Mouse (Mus musculus): ENCODE data around the gene Usp2. TPM values are rescaled to one million over a fixed set of nuclear protein-coding genes. Genes with fewer than 3 reads are reported as not detected.
"Not testable (repeated sequence)": the region's sequence is repeated elsewhere in the genome, so short reads cannot be mapped to it uniquely, and the experiment has no call there.

Usp2 gene
- total and polyA plus RNA-seq, 3 experiments: 3.6 to 13.9 TPM; not detected in 1

GRCm38 (mm10) chr9:44109360-44110095 is 42.7 kb downstream of the Usp2 start (continued):
- TF ChIP-seq BHLHE40 (IDR thresholded peaks at IDR 0.05; ENCODE audit: borderline replicate concordance, low read depth, low read length) (no peak), ZNF384 (IDR thresholded peaks at IDR 0.05; ENCODE audit: low read depth, low read length) (no peak), JUND (IDR thresholded peaks at IDR 0.05; ENCODE audit: low read depth, low read length) (no peak)

GRCm38 (mm10) chr9:44111909-44112308 is 45.1 kb downstream of the Usp2 start:
- Histone ChIP-seq H3K27ac (ENCODE audit: control insufficient read depth, low read depth, low read length) (peak overlapping the region; percentile 21; the same call in 1 of the 2 replicates), H3K4me3 (ENCODE audit: control insufficient read depth in 1 of 2, insufficient read depth in 1 of 2, low read depth in 2 of 2, low read length in 2 of 2) (peak overlapping the region; percentile 28 to 88), H3K9ac (ENCODE audit: control insufficient read depth, low read depth, low read length, poor library complexity, severe bottlenecking) (peak overlapping the region; percentile 96), H3K36me3 (ENCODE audit: control insufficient read depth in 1 of 2, insufficient read depth in 2 of 2, low read length in 2 of 2) (peaks cover 0 to 14% of the 10 kb centered on the region in 2 experiments; a peak in 2 of 4 replicates), H3K4me1 (ENCODE audit: control insufficient read depth in 1 of 2, insufficient read depth in 2 of 2, low read length in 2 of 2) (peaks cover 0 to 21% of the 10 kb centered on the region in 2 experiments; a peak in 3 of 4 replicates), H3K79me2 (ENCODE audit: control insufficient read depth, insufficient read depth, low read length, poor library complexity) (peaks cover 49% of the 10 kb centered on the region)
- H3K9me3 ChIP-seq (replicated peaks; ENCODE audit: insufficient read depth, low read length); DNase-seq (ENCODE audit: low read depth, low spot score); H3K27me3 ChIP-seq (ENCODE audit: control insufficient read depth in 1 of 2, insufficient read depth in 2 of 2, low read length in 2 of 2): not testable (repeated sequence)

GRCm38 (mm10) chr9:44113105-44113789 is 46.4 kb downstream of the Usp2 start, which contains the start of the genes Gm49380 and Rnf26:
Gene Gm49380, minus strand, starts transcription at chr9:44113500.
Gene Rnf26, minus strand, starts transcription at chr9:44113517.
- peaks cover 0 to 21% of the 10 kb centered on the region in 2 experiments; a peak in 3 of 4 replicates for H3K4me1 ChIP-seq (ENCODE audit: control insufficient read depth in 1 of 2, insufficient read depth in 2 of 2, low read length in 2 of 2)
- peak; percentile 99 for DNase-seq (ENCODE audit: low read depth, low spot score)
- peak within 1 kb of the TSS; percentile 58 for H3K27ac ChIP-seq (ENCODE audit: control insufficient read depth, low read depth, low read length)
- H3K27me3 ChIP-seq (ENCODE audit: control insufficient read depth in 1 of 2, insufficient read depth in 2 of 2, low read length in 2 of 2): no peaks in the 10 kb centered on the region
- H3K4me3 ChIP-seq (ENCODE audit: control insufficient read depth in 1 of 2, insufficient read depth in 1 of 2, low read depth in 2 of 2, low read length in 2 of 2): peak within 1 kb of the TSS; percentile 54 to 88
- TF ChIP-seq TBP (IDR thresholded peaks at IDR 0.05; ENCODE audit: low read depth, low read length): peak; percentile 79
- no peak; the same call in 1 of the 2 replicates for TF ChIP-seq KAT2A (conservative IDR thresholded peaks at IDR 0.05; ENCODE audit: low read depth, low read length)
- no peak for TF ChIP-seq ZKSCAN1 (IDR thresholded peaks at IDR 0.05; ENCODE audit: low read depth, low read length)
- TF ChIP-seq HCFC1 (IDR thresholded peaks at IDR 0.05; ENCODE audit: low read depth, low read length): peak; percentile 84
- peak; percentile 86 for TF ChIP-seq CHD2 (IDR thresholded peaks at IDR 0.05; ENCODE audit: low read length)
- peak; percentile 61; the same call in 1 of the 2 replicates for TF ChIP-seq MAX (IDR thresholded peaks at IDR 0.05; ENCODE audit: low read length)
- TF ChIP-seq MYB (IDR thresholded peaks at IDR 0.05; ENCODE audit: low read depth, low read length): no peak
- TF ChIP-seq EP300 (IDR thresholded peaks at IDR 0.05; ENCODE audit: low read depth in 1 of 2, low read length in 2 of 2): no peak
- TF ChIP-seq MAZ (IDR thresholded peaks at IDR 0.05; ENCODE audit: low read depth, low read length): peak; percentile 69; the same call in 1 of the 2 replicates
- no peak for TF ChIP-seq CHD1 (IDR thresholded peaks at IDR 0.05; ENCODE audit: low read depth, low read length)
- TF ChIP-seq MXI1 (IDR thresholded peaks at IDR 0.05; ENCODE audit: low read depth, low read length): peak; percentile 60; the same call in 1 of the 2 replicates
- TF ChIP-seq SIN3A (IDR thresholded peaks at IDR 0.05; ENCODE audit: low read length): peak; percentile 92
- no peak for TF ChIP-seq POLR2AphosphoS2 (IDR thresholded peaks at IDR 0.05; ENCODE audit: low read length)
- TF ChIP-seq ZC3H11A (IDR thresholded peaks at IDR 0.05; ENCODE audit: low read depth, low read length): no peak
- peak; percentile 43 to 59; a peak in 1 of 4 replicates for TF ChIP-seq POLR2A (IDR thresholded peaks at IDR 0.05; ENCODE audit: control insufficient read depth in 1 of 2, insufficient read depth in 1 of 2, low read depth in 1 of 2, low read length in 2 of 2, poor library complexity in 1 of 2)
- no peak for TF ChIP-seq RAD21 (IDR thresholded peaks at IDR 0.05; ENCODE audit: low read depth, low read length)
- TF ChIP-seq UBTF (IDR thresholded peaks at IDR 0.05; ENCODE audit: borderline replicate concordance, insufficient read depth, low read depth, low read length): no peak
- TF ChIP-seq E2F4 (IDR thresholded peaks at IDR 0.05; ENCODE audit: borderline replicate concordance, low read depth, low read length): peak; percentile 79
- TF ChIP-seq GATA1 (IDR thresholded peaks at IDR 0.05; ENCODE audit: low read depth, low read length): no peak
- TF ChIP-seq GABPA (IDR thresholded peaks at IDR 0.05; ENCODE audit: low read depth, low read length): no peak
- TF ChIP-seq ETS1 (IDR thresholded peaks at IDR 0.05; ENCODE audit: low read depth, low read length): no peak
- TF ChIP-seq SMC3 (IDR thresholded peaks at IDR 0.05; ENCODE audit: low read depth, low read length): no peak
- no peak for TF ChIP-seq MYC (IDR thresholded peaks at IDR 0.05; ENCODE audit: low read depth, low read length)
- TF ChIP-seq POLR2AphosphoS5 (IDR thresholded peaks at IDR 0.05; ENCODE audit: borderline replicate concordance, low read depth, low read length): no peak
- TF ChIP-seq TCF12 (IDR thresholded peaks at IDR 0.05; ENCODE audit: low read depth, low read length): peak; percentile 45; the same call in 1 of the 2 replicates
- peaks cover 38% of the 10 kb centered on the region for H3K79me2 ChIP-seq (ENCODE audit: control insufficient read depth, insufficient read depth, low read length, poor library complexity)
- peak within 1 kb of the TSS; percentile 96 for H3K9ac ChIP-seq (ENCODE audit: control insufficient read depth, low read depth, low read length, poor library complexity, severe bottlenecking)
- no peaks in the 10 kb centered on the region for H3K9me3 ChIP-seq (replicated peaks; ENCODE audit: insufficient read depth, low read length)
- peaks cover 0 to 14% of the 10 kb centered on the region in 2 experiments; a peak in 2 of 4 replicates for H3K36me3 ChIP-seq (ENCODE audit: control insufficient read depth in 1 of 2, insufficient read depth in 2 of 2, low read length in 2 of 2)

All from MEL (cell line).